Mouse (Mus musculus) midbrain, embryonic 15.5 days (tissue): ENCODE measurements around the gene Tbl2. TPM values are rescaled to one million over a fixed set of nuclear protein-coding genes. Genes with fewer than 3 reads are reported as not detected.

Experiments used
- ATAC-seq: fragments of 200-750 bp; cut with Nextera tagmentation; replicated peaks from 2 replicates; pipeline ENCODE4 v1.8.0; 2017; ENCODE audit warnings: moderate TSS enrichment
- H3K27ac ChIP-seq: fragments of 300-500 bp; sonication (generic); 2 replicates; pipeline ENCODE4 v1.5.1; 2015; ENCODE audit warnings: mild to moderate bottlenecking, inconsistent platforms
- H3K27me3 ChIP-seq: fragments of 300-500 bp; sonication (generic); replicated peaks from 2 replicates; pipeline ENCODE4 v1.6.1; 2015; ENCODE audit warnings: inconsistent platforms
- H3K36me3 ChIP-seq: fragments of 300-500 bp; sonication (generic); replicated peaks from 2 replicates; pipeline ENCODE4 v1.6.1; 2015; ENCODE audit warnings: inconsistent platforms
- H3K4me1 ChIP-seq: fragments of 300-500 bp; sonication (generic); 2 replicates; pipeline ENCODE4 v1.6.1; 2015; ENCODE audit warnings: inconsistent platforms
- H3K4me2 ChIP-seq: fragments of 300-500 bp; sonication (generic); 2 replicates; pipeline ENCODE4 v1.6.1; 2015; ENCODE audit warnings: inconsistent platforms, mild to moderate bottlenecking, moderate library complexity
- H3K4me3 ChIP-seq: fragments of 300-500 bp; sonication (generic); 2 replicates; pipeline ENCODE4 v1.5.1; 2015; ENCODE audit warnings: mild to moderate bottlenecking, inconsistent platforms
- H3K9ac ChIP-seq: fragments of 300-500 bp; sonication (generic); 2 replicates; pipeline ENCODE4 v1.6.1; 2015; ENCODE audit warnings: mild to moderate bottlenecking, inconsistent platforms
- H3K9me3 ChIP-seq: fragments of 300-500 bp; sonication (generic); 2 replicates; pipeline ENCODE4 v1.6.1; 2016; ENCODE audit warnings: inconsistent platforms
- whole genome bisulfite sequencing: fragments of 180-500 bp; shearing (Covaris S2); methylation state at CpG from one replicate; pipeline ENCODE4 v1.1.7; 2015; ENCODE audit warnings: mixed read lengths; 5-methylcytosine and 5-hydroxymethylcytosine counted together
- polyA plus RNA-seq: library from polyadenylated mRNA; unstranded; fragments of >200 nt; fragmentation: Nextera tagmentation; extraction: Ambion mirVana; gene quantifications from 2 replicates; pipeline ENCODE4 v1.2.1, GENCODE M21; 2015

The Tbl2 gene
- polyA plus RNA-seq, 1 experiment from 2014 or later, result 13.2 TPM

GRCm38 (mm10) chr5:135161221-135161620 is 11.8 kb downstream of the Tbl2 start:
- Histone ChIP-seq H3K4me3 (no peak overlapping the region), H3K9me3 (no peaks in the 10 kb centered on the region), H3K27me3 (no peaks in the 10 kb centered on the region), H3K9ac (no peak overlapping the region), H3K27ac (no peak overlapping the region), H3K36me3 (peaks cover 13% of the 10 kb centered on the region; the same call in 1 of the 2 replicates), H3K4me2 (no peak overlapping the region), H3K4me1 (no peaks in the 10 kb centered on the region)
- WGBS, result 92% methylated on average over 4 of the region's 4 CpGs
- ATAC-seq, result no peak

GRCm38 (mm10) chr5:135161650-135162049 is 12.2 kb downstream of the Tbl2 start:
- H3K4me1 ChIP-seq, result no peaks in the 10 kb centered on the region
- no peaks in the 10 kb centered on the region for H3K27me3 ChIP-seq
- H3K9ac ChIP-seq, result no peak overlapping the region
- no peak overlapping the region for H3K4me3 ChIP-seq
- H3K36me3 ChIP-seq, result peaks cover 13% of the 10 kb centered on the region; the same call in 1 of the 2 replicates
- no peaks in the 10 kb centered on the region for H3K9me3 ChIP-seq
- no peak for ATAC-seq
- WGBS, result 87% methylated on average over 7 of the region's 7 CpGs
- H3K27ac ChIP-seq, result no peak overlapping the region
- H3K4me2 ChIP-seq, result no peak overlapping the region

GRCm38 (mm10) chr5:135162361-135162760 is 12.9 kb downstream of the Tbl2 start:
- ATAC-seq, result no peak
- Histone ChIP-seq H3K4me3 (no peak overlapping the region), H3K27me3 (no peaks in the 10 kb centered on the region), H3K4me2 (no peak overlapping the region), H3K9ac (no peak overlapping the region), H3K4me1 (no peaks in the 10 kb centered on the region), H3K9me3 (no peaks in the 10 kb centered on the region), H3K27ac (no peak overlapping the region), H3K36me3 (peaks cover 13% of the 10 kb centered on the region; the same call in 1 of the 2 replicates)
- 94% methylated on average over 8 of the region's 8 CpGs for WGBS

- peaks cover 13% of the 10 kb centered on the region; the same call in 1 of the 2 replicates for H3K36me3 ChIP-seq
- H3K4me1 ChIP-seq, result 0 out of 2 replicates have a peak, but pooled peaks cover 1% of the 10 kb centered on the region
- whole genome bisulfite sequencing, result 90% methylated on average over 6 of the region's 6 CpGs
- no peak overlapping the region for H3K9ac ChIP-seq
- no peaks in the 10 kb centered on the region for H3K27me3 ChIP-seq
- no peak for ATAC-seq
- H3K4me2 ChIP-seq, result no peak overlapping the region
- no peak overlapping the region for H3K27ac ChIP-seq
- no peak overlapping the region for H3K4me3 ChIP-seq
- no peaks in the 10 kb centered on the region for H3K9me3 ChIP-seq
Observed at GRCm38 (mm10) chr5:135162821-135163220, 13.4 kb downstream of the Tbl2 start.

- no peak overlapping the region for H3K4me2 ChIP-seq
- 83% methylated on average over 4 of the region's 4 CpGs for WGBS
- no peak overlapping the region for H3K4me3 ChIP-seq
- H3K9ac ChIP-seq, result no peak overlapping the region
- no peak overlapping the region for H3K27ac ChIP-seq
- ATAC-seq, result no peak
- H3K27me3 ChIP-seq, result no peaks in the 10 kb centered on the region
- peaks cover 3% of the 10 kb centered on the region; the same call in 1 of the 2 replicates for H3K36me3 ChIP-seq
- no peaks in the 10 kb centered on the region for H3K9me3 ChIP-seq
- H3K4me1 ChIP-seq, result peaks cover 18% of the 10 kb centered on the region
Observed at GRCm38 (mm10) chr5:135166909-135167308, 17.5 kb downstream of the Tbl2 start.

GRCm38 (mm10) chr5:135167469-135167868 is 18.0 kb downstream of the Tbl2 start:
- Histone ChIP-seq H3K4me1 (peaks cover 18% of the 10 kb centered on the region), H3K4me2 (peak overlapping the region; percentile 87; the same call in 1 of the 2 replicates), H3K9ac (no peak overlapping the region), H3K9me3 (no peaks in the 10 kb centered on the region), H3K27me3 (no peaks in the 10 kb centered on the region), H3K4me3 (no peak overlapping the region), H3K36me3 (peaks cover 6% of the 10 kb centered on the region; the same call in 1 of the 2 replicates), H3K27ac (no peak overlapping the region)
- ATAC-seq, result no peak
- 98% methylated on average over 4 of the region's 4 CpGs for WGBS

- Histone ChIP-seq H3K36me3 (peaks cover 15% of the 10 kb centered on the region), H3K9me3 (no peaks in the 10 kb centered on the region), H3K4me3 (peak within 1 kb of the TSS; percentile 85), H3K4me2 (peak within 1 kb of the TSS; percentile 87), H3K27me3 (no peaks in the 10 kb centered on the region), H3K27ac (peak within 1 kb of the TSS; percentile 100), H3K4me1 (peaks cover 18% of the 10 kb centered on the region), H3K9ac (peak within 1 kb of the TSS; percentile 91)
- peak; percentile 98 for ATAC-seq
- WGBS, result 2% methylated on average over 83 of the region's 95 CpGs
Observed at GRCm38 (mm10) chr5:135168063-135169062, 18.9 kb downstream of the Tbl2 start, which contains the start of gene Bcl7b. TSS of gene Bcl7b (plus strand) at chr5:135168283.

- Histone ChIP-seq H3K9me3 (no peaks in the 10 kb centered on the region), H3K27ac (peak overlapping the region; percentile 100; the same call in 1 of the 2 replicates), H3K27me3 (no peaks in the 10 kb centered on the region), H3K4me2 (peak overlapping the region; percentile 87), H3K4me3 (peak overlapping the region; percentile 85), H3K9ac (peak overlapping the region; percentile 91), H3K4me1 (peaks cover 18% of the 10 kb centered on the region), H3K36me3 (peaks cover 21% of the 10 kb centered on the region)
- 89% methylated on average over 5 of the region's 5 CpGs for WGBS
- ATAC-seq, result no peak
Observed at GRCm38 (mm10) chr5:135169479-135169878, 20.0 kb downstream of the Tbl2 start.

GRCm38 (mm10) chr5:135171688-135172220 is 22.3 kb downstream of the Tbl2 start:
- Histone ChIP-seq H3K27me3 (no peaks in the 10 kb centered on the region), H3K9ac (no peak overlapping the region), H3K4me3 (no peak overlapping the region), H3K4me1 (peaks cover 18% of the 10 kb centered on the region), H3K36me3 (peaks cover 34% of the 10 kb centered on the region), H3K27ac (no peak overlapping the region), H3K4me2 (no peak overlapping the region), H3K9me3 (no peaks in the 10 kb centered on the region)
- ATAC-seq, result no peak
- 96% methylated on average over 6 of the region's 6 CpGs for WGBS

GRCm38 (mm10) chr5:135172986-135173385 is 23.5 kb downstream of the Tbl2 start:
- ATAC-seq, result no peak
- H3K4me3 ChIP-seq, result no peak overlapping the region

GRCm38 (mm10) chr5:135175086-135175485 is 25.6 kb downstream of the Tbl2 start:
- peaks cover 3% of the 10 kb centered on the region for H3K4me1 ChIP-seq
- no peak for ATAC-seq
- no peak overlapping the region for H3K4me3 ChIP-seq
- H3K36me3 ChIP-seq, result peaks cover 56% of the 10 kb centered on the region
- no peaks in the 10 kb centered on the region for H3K9me3 ChIP-seq
- no peak overlapping the region for H3K4me2 ChIP-seq
- no peak overlapping the region; the same call in 1 of the 2 replicates for H3K9ac ChIP-seq
- no peak overlapping the region for H3K27ac ChIP-seq
- H3K27me3 ChIP-seq, result no peaks in the 10 kb centered on the region

More at GRCm38 (mm10) chr5:135172986-135173385, 23.5 kb downstream of the Tbl2 start:
- 96% methylated on average over 5 of the region's 5 CpGs for WGBS
- H3K4me1 ChIP-seq, result peaks cover 15% of the 10 kb centered on the region
- no peak overlapping the region for H3K9ac ChIP-seq
- no peak overlapping the region for H3K27ac ChIP-seq
- peaks cover 40% of the 10 kb centered on the region for H3K36me3 ChIP-seq
- no peak overlapping the region for H3K4me2 ChIP-seq
- no peaks in the 10 kb centered on the region for H3K27me3 ChIP-seq
- no peaks in the 10 kb centered on the region for H3K9me3 ChIP-seq

GRCm38 (mm10) chr5:135178523-135178922 is 29.1 kb downstream of the Tbl2 start:
- H3K27ac ChIP-seq, result no peak overlapping the region
- no peak for ATAC-seq
- no peaks in the 10 kb centered on the region for H3K4me1 ChIP-seq
- peaks cover 66% of the 10 kb centered on the region for H3K36me3 ChIP-seq
- H3K4me3 ChIP-seq, result no peak overlapping the region
- no peak overlapping the region for H3K4me2 ChIP-seq
- H3K27me3 ChIP-seq, result no peaks in the 10 kb centered on the region
- 80% methylated on average over 3 of the region's 3 CpGs for WGBS
- no peak overlapping the region for H3K9ac ChIP-seq
- no peaks in the 10 kb centered on the region for H3K9me3 ChIP-seq
